Mouse (Mus musculus) ES-Bruce4 (cell line): Measurements from ENCODE around the gene Gm10644.
"Not testable (repeated sequence)": the region's sequence is repeated elsewhere in the genome, so short reads cannot be mapped to it uniquely, and the experiment has no call there.

Experiments used
- CTCF ChIP-seq: IDR thresholded peaks from one replicate; pipeline ENCODE4 v1.8.1; 2011; ENCODE audit warnings: low read depth, low read length
- EP300 ChIP-seq: IDR thresholded peaks from 2 replicates; pipeline ENCODE4 v1.6.1; 2011; ENCODE audit warnings: low read depth, low read length; ENCODE audit not compliant: insufficient read depth
- POLR2A ChIP-seq: IDR thresholded peaks from one replicate; pipeline ENCODE4 v1.8.1; 2011; ENCODE audit warnings: low read length; ENCODE audit not compliant: insufficient read depth

DNA sequence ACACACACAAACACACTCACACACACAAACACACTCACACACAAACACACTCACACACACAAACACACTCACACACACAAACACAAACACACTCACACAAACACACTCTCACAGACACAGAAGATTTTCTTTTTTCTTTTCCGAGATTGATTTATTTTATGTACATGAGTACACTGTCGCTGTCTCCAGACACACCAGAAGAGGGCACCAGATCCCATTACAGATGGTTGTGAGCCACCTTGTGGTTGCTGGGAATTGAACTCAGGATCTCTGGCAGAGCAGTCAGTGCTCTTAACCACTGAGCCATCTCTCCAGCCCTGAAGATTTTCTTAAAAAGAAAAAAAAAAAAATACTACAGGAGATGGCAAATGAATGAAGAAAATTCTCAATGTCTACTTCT lies 28.2 kb upstream of the Gm10644 start:
- not testable (repeated sequence) for TF ChIP-seq POLR2A, EP300
- TF ChIP-seq CTCF: peak; percentile 26
